Mouse (Mus musculus): ENCODE data around the gene Rere. TPM values are rescaled to one million over a fixed set of nuclear protein-coding genes. Genes with fewer than 3 reads are reported as not detected.

Gene Rere
- total and polyA plus RNA-seq, 3 experiments, result 3.1 to 36.5 (median 8.7) TPM

GRCm38 (mm10) chr4:150450081-150450691 is 168.7 kb downstream of the Rere start:
- Histone ChIP-seq H3K4me3 (replicated peaks in 1 of 3; ENCODE audit: low read depth in 2 of 3, low read length in 2 of 3, poor library complexity in 1 of 3) (no peak overlapping the region), H3K4me1 (ENCODE audit: control insufficient read depth in 1 of 2, insufficient read depth in 2 of 2) (peaks cover 0 to 42% of the 10 kb centered on the region in 2 experiments; a peak in 3 of 4 replicates), H3K79me2 (replicated peaks; ENCODE audit: control insufficient read depth, extremely low read depth, insufficient read depth, poor library complexity, severe bottlenecking) (peaks cover 2% of the 10 kb centered on the region; the same call in 1 of the 2 replicates), H3K9me3 (replicated peaks; ENCODE audit: low read length) (no peaks in the 10 kb centered on the region), H3K9ac (ENCODE audit: insufficient read depth, low read depth) (no peak overlapping the region), H3K27me3 (replicated peaks) (no peaks in the 10 kb centered on the region), H3K4me2 (ENCODE audit: insufficient read depth, low read depth, poor library complexity, severe bottlenecking) (no peak overlapping the region), H3K36me3 (replicated peaks in 1 of 2; ENCODE audit: control insufficient read depth in 1 of 2, insufficient read depth in 1 of 2, low read length in 1 of 2) (peaks cover 4 to 31% of the 10 kb centered on the region in 2 experiments), H3K27ac (ENCODE audit: insufficient read depth, low read depth) (no peak overlapping the region)
- DNase-seq (ENCODE audit: extremely low read depth), result no peak
- dilution Hi-C loops (cut with MboI; ENCODE audit: extremely low pct_ligation_motif_present, extremely low pct_unique_long_range_greater_than_20kb, low sequenced_read_pairs) (no loop called here), in situ Hi-C loops (cut with MboI; ENCODE audit: low pct_ligation_motif_present, low pct_unique_long_range_greater_than_20kb, low sequenced_read_pairs) (loop anchor here (10.0 kb wide), 1 partner anchor 95 kb away; no protein-coding TSS in a partner anchor)
- TF ChIP-seq SIN3A (IDR thresholded peaks at IDR 0.05; ENCODE audit: low read length), result no peak
- no peak for TF ChIP-seq BHLHE40 (IDR thresholded peaks at IDR 0.05; ENCODE audit: low read depth, low read length)
- no peak for TF ChIP-seq ELF1 (IDR thresholded peaks at IDR 0.05; ENCODE audit: low read depth, low read length)
- no peak for TF ChIP-seq RCOR1 (conservative IDR thresholded peaks at IDR 0.05; ENCODE audit: low read depth, low read length)

- DNase-seq (ENCODE audit: extremely low read depth), result no peak
- TF ChIP-seq GABPA (IDR thresholded peaks at IDR 0.05; ENCODE audit: insufficient replicate concordance, low read depth, low read length), result no peak
- no peak for TF ChIP-seq MXI1 (IDR thresholded peaks at IDR 0.05; ENCODE audit: low read depth, low read length)
- TF ChIP-seq RAD21 (IDR thresholded peaks at IDR 0.05; ENCODE audit: low read depth, low read length), result no peak
- TF ChIP-seq BHLHE40 (IDR thresholded peaks at IDR 0.05; ENCODE audit: low read depth, low read length), result no peak
- no peak for TF ChIP-seq JUN (IDR thresholded peaks at IDR 0.05; ENCODE audit: insufficient read depth, low read depth, low read length)
- no peak for TF ChIP-seq ZMIZ1 (IDR thresholded peaks at IDR 0.05; ENCODE audit: low read depth, low read length)
- no peak for TF ChIP-seq POLR2AphosphoS2 (IDR thresholded peaks at IDR 0.05; ENCODE audit: low read depth, low read length)
- no peak for TF ChIP-seq SIN3A (IDR thresholded peaks at IDR 0.05; ENCODE audit: low read length)
- TF ChIP-seq POLR2A (IDR thresholded peaks at IDR 0.05; ENCODE audit: low read depth, low read length), result no peak
- no peak for TF ChIP-seq HCFC1 (IDR thresholded peaks at IDR 0.05; ENCODE audit: low read depth, low read length)
- Histone ChIP-seq H3K4me1 (ENCODE audit: control insufficient read depth in 1 of 2, insufficient read depth in 2 of 2) (peaks cover 0 to 37% of the 10 kb centered on the region in 2 experiments; a peak in 3 of 4 replicates), H3K9me3 (replicated peaks; ENCODE audit: low read length) (no peaks in the 10 kb centered on the region), H3K36me3 (replicated peaks in 1 of 2; ENCODE audit: control insufficient read depth in 1 of 2, insufficient read depth in 1 of 2, low read length in 1 of 2) (peaks cover 4 to 34% of the 10 kb centered on the region in 2 experiments), H3K79me2 (replicated peaks; ENCODE audit: control insufficient read depth, extremely low read depth, insufficient read depth, poor library complexity, severe bottlenecking) (peaks cover 2% of the 10 kb centered on the region; the same call in 1 of the 2 replicates), H3K4me2 (ENCODE audit: insufficient read depth, low read depth, poor library complexity, severe bottlenecking) (no peak overlapping the region), H3K27ac (ENCODE audit: insufficient read depth, low read depth) (no peak overlapping the region), H3K9ac (ENCODE audit: insufficient read depth, low read depth) (no peak overlapping the region), H3K4me3 (replicated peaks in 1 of 3; ENCODE audit: low read depth in 2 of 3, low read length in 2 of 3, poor library complexity in 1 of 3) (no peak overlapping the region), H3K27me3 (replicated peaks) (no peaks in the 10 kb centered on the region)
- dilution Hi-C loops (cut with MboI; ENCODE audit: extremely low pct_ligation_motif_present, extremely low pct_unique_long_range_greater_than_20kb, low sequenced_read_pairs) (no loop called here), in situ Hi-C loops (cut with MboI; ENCODE audit: low pct_ligation_motif_present, low pct_unique_long_range_greater_than_20kb, low sequenced_read_pairs) (loop anchor here (10.0 kb wide), 1 partner anchor 98 kb away; no protein-coding TSS in a partner anchor)
Measured at GRCm38 (mm10) chr4:150452155-150452847, 170.9 kb downstream of the Rere start.

All from CH12.LX (cell line).